Mouse (Mus musculus) stomach, postnatal 0 days (tissue): ENCODE measurements around the gene Kalrn.

Experiments used
- CTCF ChIP-seq: IDR thresholded peaks from 2 replicates; pipeline ENCODE4 v1.5.1; 2016; ENCODE audit warnings: antibody characterized with exemption, low read depth, mild to moderate bottlenecking, moderate library complexity
- EP300 ChIP-seq: optimal IDR thresholded peaks from 2 replicates; pipeline ENCODE3; 2016; ENCODE audit warnings: antibody characterized with exemption

DNA sequence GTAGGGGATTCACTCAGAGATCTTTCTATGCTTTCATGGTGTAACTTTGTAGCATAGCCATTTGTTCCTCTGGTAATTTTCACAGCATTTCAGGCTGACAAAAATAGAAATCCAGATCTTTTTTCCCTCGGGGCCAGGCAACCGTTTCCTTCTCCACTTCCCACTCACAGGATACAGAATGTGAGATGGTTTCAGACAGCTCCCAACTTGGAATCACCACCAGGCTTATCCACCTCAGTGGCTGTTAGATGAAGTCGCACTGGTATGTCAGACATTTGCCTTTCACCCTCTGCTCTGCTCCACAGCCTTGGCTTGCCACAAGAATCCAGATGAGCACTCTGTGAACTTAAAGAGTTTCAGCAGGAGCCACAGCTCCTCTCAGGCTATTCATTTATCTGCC is 48.1 kb downstream of the Kalrn start:
- TF ChIP-seq CTCF: no peak
- no peak for TF ChIP-seq EP300
